17 mouse cellular contexts compared by ENCODE assay signal in genomic region chr3:133414747-133415146, GRCm38 (mm10).
"Had no signal": no experiment of that assay in that cellular context is flagged by ENCODE, and none has a peak within 500 bp of the region (broad histone marks: within the 10 kb centered on the region; RNA-seq: fewer than 3 reads in every experiment).

No protein-coding gene starts in this region.

- DNase-seq: retina, postnatal 1 day; right cerebral cortex, adult 18-20 months; right cerebral cortex, postnatal 14 days; right cerebral cortex, postnatal 25 days; right cerebral cortex, postnatal 4 days; spleen, adult 18-20 months; thymus, adult 18-20 months; thymus, adult 2 months; thymus, postnatal 14 days; thymus, postnatal 25 days; thymus, postnatal 36 days; thymus, postnatal 4 days had no signal

- H3K36me3 ChIP-seq: neural tube, embryonic 12.5 days; neural tube, embryonic 13.5 days; neural tube, embryonic 15.5 days; stomach, embryonic 15.5 days had no signal

- H3K27ac ChIP-seq: neural tube, embryonic 12.5 days; neural tube, embryonic 13.5 days; neural tube, embryonic 15.5 days; stomach, embryonic 15.5 days; stomach, postnatal 0 days had no signal

- H3K9me3 ChIP-seq: neural tube, embryonic 12.5 days; neural tube, embryonic 13.5 days; neural tube, embryonic 15.5 days; stomach, embryonic 15.5 days had no signal

- H3K4me1 ChIP-seq: neural tube, embryonic 12.5 days; neural tube, embryonic 13.5 days; neural tube, embryonic 15.5 days; stomach, embryonic 15.5 days had no signal

- H3K27me3 ChIP-seq: neural tube, embryonic 12.5 days; neural tube, embryonic 13.5 days; neural tube, embryonic 15.5 days; stomach, embryonic 15.5 days had no signal

- H3K4me3 ChIP-seq: neural tube, embryonic 12.5 days; neural tube, embryonic 13.5 days; neural tube, embryonic 15.5 days; stomach, embryonic 15.5 days had no signal

- H3K9ac ChIP-seq: neural tube, embryonic 12.5 days; neural tube, embryonic 13.5 days; neural tube, embryonic 15.5 days; stomach, embryonic 15.5 days had no signal

- H3K4me2 ChIP-seq: neural tube, embryonic 12.5 days; neural tube, embryonic 13.5 days; neural tube, embryonic 15.5 days; stomach, embryonic 15.5 days had no signal
